Mouse (Mus musculus): ENCODE measurements around the gene Map7d1.

Gene Map7d1

GRCm38 (mm10) chr4:126201514-126202302 is 54.4 kb downstream of the Map7d1 start:
- peak; percentile 65 for DNase-seq (ENCODE audit: low spot score)

- no peak for DNase-seq (ENCODE audit: low spot score)
Observed at GRCm38 (mm10) chr4:126200656-126201055, 55.5 kb downstream of the Map7d1 start.

- no peak for DNase-seq (ENCODE audit: low spot score)
Observed at GRCm38 (mm10) chr4:126200036-126200435, 56.1 kb downstream of the Map7d1 start.

- DNase-seq (ENCODE audit: low spot score) = no peak
Observed at GRCm38 (mm10) chr4:126199556-126199955, 56.6 kb downstream of the Map7d1 start.

GRCm38 (mm10) chr4:126197485-126197884 is 58.7 kb downstream of the Map7d1 start:
- no peak for DNase-seq (ENCODE audit: low spot score)

GRCm38 (mm10) chr4:126194916-126195315 is 61.2 kb downstream of the Map7d1 start:
- DNase-seq (ENCODE audit: low spot score) = no peak

- no peak for DNase-seq (ENCODE audit: low spot score)
Observed at GRCm38 (mm10) chr4:126194216-126194615, 61.9 kb downstream of the Map7d1 start.

- DNase-seq (ENCODE audit: low spot score) = no peak
Observed at GRCm38 (mm10) chr4:126190636-126191035, 65.5 kb downstream of the Map7d1 start.

GRCm38 (mm10) chr4:126187096-126187495 is 69.0 kb downstream of the Map7d1 start:
- no peak for DNase-seq (ENCODE audit: low spot score)

- DNase-seq (ENCODE audit: low spot score) = no peak
Observed at GRCm38 (mm10) chr4:126183034-126183433, 73.1 kb downstream of the Map7d1 start.

Data from embryo, embryonic 10.5 days (tissue).